Mouse (Mus musculus): ENCODE data around the gene Ank3. TPM values are rescaled to one million over a fixed set of nuclear protein-coding genes. Genes with fewer than 3 reads are reported as not detected.
A peak's percentile ranks its signal among the peaks of the same experiment; 100 is the strongest.

The Ank3 gene
- polyA plus RNA-seq, 1 experiment from 2014 or later = 47.6 TPM

DNA sequence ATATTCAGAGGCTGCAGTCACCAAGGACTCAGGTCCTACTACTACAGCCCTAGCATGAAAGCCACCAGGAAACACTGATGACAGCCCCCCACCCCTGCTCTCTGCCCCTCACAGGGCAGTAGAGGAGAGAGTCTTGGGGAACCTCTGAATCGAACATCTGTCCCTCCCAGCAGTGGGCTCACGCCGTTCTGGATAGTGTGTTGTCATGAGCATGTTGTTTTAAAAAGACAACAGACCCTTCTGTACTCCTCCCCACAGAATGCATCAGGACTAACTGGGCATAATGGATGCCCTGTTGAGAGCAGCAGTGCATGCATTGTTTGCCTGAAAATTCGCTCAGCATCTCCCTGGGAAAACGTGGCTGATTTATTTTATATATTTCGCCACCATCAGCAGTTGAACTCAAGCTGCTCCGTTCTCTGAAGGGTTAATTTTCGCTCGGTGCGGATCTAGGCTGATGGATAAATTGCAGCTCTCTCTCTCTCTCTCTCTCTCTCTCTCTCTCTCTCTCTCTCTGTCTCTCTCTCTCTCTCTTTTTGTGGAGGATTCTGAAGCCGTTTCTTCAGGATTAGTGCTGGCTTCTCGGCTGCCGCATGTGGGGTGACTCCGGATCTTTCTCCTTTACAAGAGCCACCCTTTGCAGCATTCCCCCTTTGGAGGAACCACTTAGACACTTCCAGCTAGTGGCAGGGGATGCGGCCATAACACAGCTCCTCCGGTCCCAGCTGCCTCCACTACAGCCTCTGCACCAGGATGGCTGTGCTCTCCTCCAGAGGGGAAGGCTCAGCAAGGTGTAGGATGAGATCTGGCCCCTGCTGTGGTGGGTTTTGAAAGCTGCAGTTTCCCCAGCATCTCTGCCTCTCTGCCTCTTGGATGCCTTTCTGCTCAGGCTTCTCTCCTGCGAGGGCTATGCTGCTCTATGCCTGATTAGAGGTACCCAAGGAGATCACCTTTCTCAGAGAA is 307.5 kb downstream of the Ank3 start:
- no peak overlapping the region for H3K27ac ChIP-seq (ENCODE audit: low read length)

GRCm38 (mm10) chr10:69706851-69707788 is 308.5 kb downstream of the Ank3 start:
- H3K4me2 ChIP-seq (replicated peaks; ENCODE audit: low read depth, low read length) = peak overlapping the region; percentile 43
- H3K27me3 ChIP-seq (ENCODE audit: insufficient read depth, low read length) = no peaks in the 10 kb centered on the region
- H3K9me3 ChIP-seq (ENCODE audit: low read length) = no peaks in the 10 kb centered on the region
- 0 out of 2 replicates have a peak overlapping the region, but pooled peaks have one; percentile 7 for H3K9ac ChIP-seq (replicated peaks; ENCODE audit: low read length)
- H3K36me3 ChIP-seq (ENCODE audit: insufficient read depth, low read length) = no peaks in the 10 kb centered on the region
- peaks cover 15% of the 10 kb centered on the region for H3K4me1 ChIP-seq (ENCODE audit: insufficient read depth, low read length)
- no peak for ATAC-seq (ENCODE audit: low FRiP score, low TSS enrichment)
- 28% methylated on average over 14 of the region's 14 CpGs for WGBS
- no peak overlapping the region for H3K27ac ChIP-seq (ENCODE audit: low read length)
- H3K4me3 ChIP-seq (ENCODE audit: low read length) = 0 out of 2 replicates have a peak overlapping the region, but pooled peaks have one; percentile 21

More for the DNA sequence above, 307.5 kb downstream of the Ank3 start:
- H3K9me3 ChIP-seq (ENCODE audit: low read length) = no peaks in the 10 kb centered on the region
- H3K27me3 ChIP-seq (ENCODE audit: insufficient read depth, low read length) = no peaks in the 10 kb centered on the region
- peak overlapping the region; percentile 32; the same call in 1 of the 2 replicates for H3K9ac ChIP-seq (replicated peaks; ENCODE audit: low read length)
- H3K36me3 ChIP-seq (ENCODE audit: insufficient read depth, low read length) = no peaks in the 10 kb centered on the region
- H3K4me2 ChIP-seq (replicated peaks; ENCODE audit: low read depth, low read length) = peak overlapping the region; percentile 43
- H3K4me3 ChIP-seq (ENCODE audit: low read length) = peak overlapping the region; percentile 21; the same call in 1 of the 2 replicates
- no peak for ATAC-seq (ENCODE audit: low FRiP score, low TSS enrichment)
- H3K4me1 ChIP-seq (ENCODE audit: insufficient read depth, low read length) = peaks cover 15% of the 10 kb centered on the region
- 7% methylated on average over 17 of the region's 17 CpGs for WGBS

- no peak for ATAC-seq (ENCODE audit: low FRiP score, low TSS enrichment)
- no peak overlapping the region for H3K9ac ChIP-seq (replicated peaks; ENCODE audit: low read length)
- 73% methylated on average over 11 of the region's 11 CpGs for WGBS
These were observed 309.4 kb downstream of the Ank3 start for GRCm38 (mm10) chr10:69707844-69708550.

DNA sequence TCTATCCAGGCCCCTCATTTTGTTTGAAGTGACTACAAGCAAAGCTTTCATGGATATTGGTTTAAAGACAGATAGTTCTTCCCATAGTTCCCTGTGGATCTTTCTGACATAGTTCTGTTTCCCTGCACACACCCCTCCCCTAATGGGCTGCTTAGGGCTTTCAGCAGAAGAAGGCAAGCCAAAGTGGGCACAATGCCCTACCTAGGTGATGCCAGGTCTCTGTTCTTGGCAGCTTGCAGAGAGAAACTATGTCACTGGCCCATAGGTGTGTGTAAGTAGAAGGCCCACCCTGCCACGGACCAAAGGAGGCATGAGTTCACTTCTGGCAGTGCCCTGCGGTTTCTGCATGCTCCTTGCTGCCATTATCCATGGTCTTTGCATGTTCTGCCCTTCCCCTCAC is 311.1 kb downstream of the Ank3 start:
- Histone ChIP-seq H3K4me3 (ENCODE audit: low read length) (no peak overlapping the region), H3K27ac (ENCODE audit: low read length) (no peak overlapping the region), H3K36me3 (ENCODE audit: insufficient read depth, low read length) (no peaks in the 10 kb centered on the region), H3K9ac (replicated peaks; ENCODE audit: low read length) (no peak overlapping the region), H3K27me3 (ENCODE audit: insufficient read depth, low read length) (no peaks in the 10 kb centered on the region), H3K4me2 (replicated peaks; ENCODE audit: low read depth, low read length) (no peak overlapping the region), H3K4me1 (ENCODE audit: insufficient read depth, low read length) (peaks cover 15% of the 10 kb centered on the region), H3K9me3 (ENCODE audit: low read length) (no peaks in the 10 kb centered on the region)
- 83% methylated on average over 2 of the region's 2 CpGs for WGBS
- no peak for ATAC-seq (ENCODE audit: low FRiP score, low TSS enrichment)

More at GRCm38 (mm10) chr10:69707844-69708550, 309.4 kb downstream of the Ank3 start:
- H3K27ac ChIP-seq (ENCODE audit: low read length) = no peak overlapping the region
- H3K36me3 ChIP-seq (ENCODE audit: insufficient read depth, low read length) = no peaks in the 10 kb centered on the region
- H3K4me2 ChIP-seq (replicated peaks; ENCODE audit: low read depth, low read length) = no peak overlapping the region
- H3K27me3 ChIP-seq (ENCODE audit: insufficient read depth, low read length) = no peaks in the 10 kb centered on the region
- peaks cover 15% of the 10 kb centered on the region for H3K4me1 ChIP-seq (ENCODE audit: insufficient read depth, low read length)
- H3K9me3 ChIP-seq (ENCODE audit: low read length) = no peaks in the 10 kb centered on the region
- H3K4me3 ChIP-seq (ENCODE audit: low read length) = no peak overlapping the region

DNA sequence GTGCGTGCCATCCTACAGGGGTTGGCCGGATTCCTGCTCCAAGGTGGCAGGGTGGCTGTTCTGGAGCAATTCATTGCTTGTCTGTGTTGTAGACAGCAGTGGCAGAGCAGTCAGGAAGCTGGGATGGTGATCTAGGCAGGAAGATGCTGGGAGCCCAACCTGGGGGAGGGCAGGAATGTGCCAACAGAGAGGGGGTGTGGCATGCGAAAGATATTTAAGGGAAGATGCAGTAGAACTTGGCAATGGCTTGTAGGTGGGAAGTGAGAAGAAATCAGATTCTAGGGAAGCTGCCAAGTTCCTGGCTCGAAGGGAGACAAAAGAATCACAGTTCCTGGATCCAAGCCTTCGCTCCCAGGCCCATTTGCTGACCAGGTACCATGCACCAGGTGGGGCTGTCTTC is 312.2 kb downstream of the Ank3 start:
- Histone ChIP-seq H3K36me3 (ENCODE audit: insufficient read depth, low read length) (no peaks in the 10 kb centered on the region), H3K9me3 (ENCODE audit: low read length) (no peaks in the 10 kb centered on the region), H3K27me3 (ENCODE audit: insufficient read depth, low read length) (no peaks in the 10 kb centered on the region), H3K4me2 (replicated peaks; ENCODE audit: low read depth, low read length) (no peak overlapping the region), H3K4me1 (ENCODE audit: insufficient read depth, low read length) (peaks cover 12% of the 10 kb centered on the region), H3K4me3 (ENCODE audit: low read length) (no peak overlapping the region), H3K9ac (replicated peaks; ENCODE audit: low read length) (no peak overlapping the region), H3K27ac (ENCODE audit: low read length) (no peak overlapping the region)
- ATAC-seq (ENCODE audit: low FRiP score, low TSS enrichment) = no peak
- 85% methylated on average over 5 of the region's 5 CpGs for WGBS

GRCm38 (mm10) chr10:69716907-69717306 is 318.3 kb downstream of the Ank3 start:
- peaks cover 21% of the 10 kb centered on the region for H3K4me1 ChIP-seq (ENCODE audit: insufficient read depth, low read length)
- no peak overlapping the region for H3K27ac ChIP-seq (ENCODE audit: low read length)
- 61% methylated on average over 4 of the region's 4 CpGs for WGBS
- 0 out of 2 replicates have a peak, but pooled peaks cover 4% of the 10 kb centered on the region for H3K9me3 ChIP-seq (ENCODE audit: low read length)
- no peak for ATAC-seq (ENCODE audit: low FRiP score, low TSS enrichment)
- no peaks in the 10 kb centered on the region for H3K36me3 ChIP-seq (ENCODE audit: insufficient read depth, low read length)
- H3K27me3 ChIP-seq (ENCODE audit: insufficient read depth, low read length) = no peaks in the 10 kb centered on the region
- no peak overlapping the region for H3K4me2 ChIP-seq (replicated peaks; ENCODE audit: low read depth, low read length)
- no peak overlapping the region for H3K4me3 ChIP-seq (ENCODE audit: low read length)
- no peak overlapping the region for H3K9ac ChIP-seq (replicated peaks; ENCODE audit: low read length)

DNA sequence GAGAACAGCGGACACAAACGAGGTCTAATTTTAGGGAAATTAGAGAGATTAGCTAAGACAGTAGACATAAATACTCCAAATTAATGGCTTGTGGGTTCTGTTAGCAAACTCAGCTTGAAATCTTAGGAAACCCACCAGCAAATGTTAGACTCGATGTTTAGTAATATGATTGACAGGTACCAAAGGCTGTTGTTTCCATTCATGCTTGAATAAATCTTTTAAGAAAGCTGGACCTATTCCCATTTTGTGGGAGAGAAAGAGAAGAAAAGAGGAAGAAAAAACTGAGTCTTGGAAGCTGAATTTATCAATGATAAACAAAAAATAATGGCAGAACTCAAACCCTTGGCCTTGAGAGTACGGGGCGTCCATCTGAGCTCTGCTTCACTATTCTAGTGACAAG is 320.8 kb downstream of the Ank3 start:
- H3K9me3 ChIP-seq (ENCODE audit: low read length) = 0 out of 2 replicates have a peak, but pooled peaks cover 4% of the 10 kb centered on the region
- no peak overlapping the region for H3K9ac ChIP-seq (replicated peaks; ENCODE audit: low read length)
- ATAC-seq (ENCODE audit: low FRiP score, low TSS enrichment) = no peak
- H3K4me1 ChIP-seq (ENCODE audit: insufficient read depth, low read length) = peaks cover 21% of the 10 kb centered on the region
- WGBS = 59% methylated on average over 5 of the region's 5 CpGs
- no peak overlapping the region for H3K4me2 ChIP-seq (replicated peaks; ENCODE audit: low read depth, low read length)
- H3K36me3 ChIP-seq (ENCODE audit: insufficient read depth, low read length) = no peaks in the 10 kb centered on the region
- H3K4me3 ChIP-seq (ENCODE audit: low read length) = no peak overlapping the region
- H3K27me3 ChIP-seq (ENCODE audit: insufficient read depth, low read length) = no peaks in the 10 kb centered on the region
- H3K27ac ChIP-seq (ENCODE audit: low read length) = 0 out of 2 replicates have a peak overlapping the region, but pooled peaks have one; percentile 21

- 0 out of 2 replicates have a peak, but pooled peaks have one; percentile 50 for ATAC-seq (ENCODE audit: low FRiP score, low TSS enrichment)
- Histone ChIP-seq H3K9ac (replicated peaks; ENCODE audit: low read length) (no peak overlapping the region), H3K4me1 (ENCODE audit: insufficient read depth, low read length) (peaks cover 21% of the 10 kb centered on the region), H3K27ac (ENCODE audit: low read length) (0 out of 2 replicates have a peak overlapping the region, but pooled peaks have one; percentile 21), H3K9me3 (ENCODE audit: low read length) (0 out of 2 replicates have a peak, but pooled peaks cover 4% of the 10 kb centered on the region), H3K36me3 (ENCODE audit: insufficient read depth, low read length) (no peaks in the 10 kb centered on the region), H3K27me3 (ENCODE audit: insufficient read depth, low read length) (no peaks in the 10 kb centered on the region), H3K4me3 (ENCODE audit: low read length) (no peak overlapping the region), H3K4me2 (replicated peaks; ENCODE audit: low read depth, low read length) (0 out of 2 replicates have a peak overlapping the region, but pooled peaks have one; percentile 6)
- WGBS = 14% methylated on average over 12 of the region's 12 CpGs
These were observed 321.4 kb downstream of the Ank3 start for GRCm38 (mm10) chr10:69719901-69720415.
